Mouse (Mus musculus): ENCODE results near the gene Ssna1. TPM values are rescaled to one million over a fixed set of nuclear protein-coding genes. Genes with fewer than 3 reads are reported as not detected.

Gene Ssna1
- polyA plus RNA-seq (2015; fragmentation: Illumina TruSeq; extraction: RNeasy Lipid Tissue Mini Kit (QIAGEN cat#74804); ENCODE audit: insufficient read depth, low replicate concordance): 30.6 TPM

GRCm38 (mm10) chr2:25271827-25272511 lies at the start of gene Ssna1, which contains the start of gene Anapc2:
Ssna1 (minus strand) TSS chr2:25272438.
Anapc2 (plus strand) TSS chr2:25272478.

GRCm38 (mm10) chr2:25318971-25319773 lies 46.9 kb upstream of the Ssna1 start, which contains the start of gene Grin1:
Grin1 (minus strand) TSS chr2:25319187.

GRCm38 (mm10) chr2:25289651-25290050 lies 17.4 kb upstream of the Ssna1 start, which contains the start of gene Lrrc26:
Lrrc26 (plus strand) TSS chr2:25289915.

GRCm38 (mm10) chr2:25287927-25288649 lies 15.8 kb upstream of the Ssna1 start, which contains the start of gene Tmem210:
Tmem210 (plus strand) TSS chr2:25288145.

GRCm38 (mm10) chr2:25262291-25262767 lies 9.9 kb downstream of the Ssna1 start, which contains the start of gene Tprn:
Tprn (plus strand) TSS chr2:25262618.

GRCm38 (mm10) chr2:25255284-25255779 lies 16.9 kb downstream of the Ssna1 start, which contains the start of gene Tmem203:
Tmem203 (plus strand) TSS chr2:25255439.

GRCm38 (mm10) chr2:25246183-25247072 lies 25.8 kb downstream of the Ssna1 start, which contains the start of gene AL732309.1:
AL732309.1 (minus strand) TSS chr2:25246863.

GRCm38 (mm10) chr2:25242101-25242506 lies 30.1 kb downstream of the Ssna1 start, which contains the start of the genes Rnf208 and Cysrt1:
Rnf208 (plus strand) TSS chr2:25242255.
Cysrt1 (minus strand) TSS chr2:25242452.

GRCm38 (mm10) chr2:25236614-25237013 lies 35.6 kb downstream of the Ssna1 start, which contains the start of gene Rnf224:
Rnf224 (minus strand) TSS chr2:25236787.

GRCm38 (mm10) chr2:25234050-25234449 lies 38.2 kb downstream of the Ssna1 start, which contains the start of gene Slc34a3:
Slc34a3 (minus strand) TSS chr2:25234364.

GRCm38 (mm10) chr2:25224492-25224765 lies 47.8 kb downstream of the Ssna1 start, which contains the start of gene Tubb4b:
Tubb4b (minus strand) TSS chr2:25224702.

Other genes with a start within 250 kb of the Ssna1 start
- gene Nsmf, start 218.1 kb downstream of the Ssna1 start, polyA plus RNA-seq (2015; fragmentation: Illumina TruSeq; extraction: RNeasy Lipid Tissue Mini Kit (QIAGEN cat#74804); ENCODE audit: insufficient read depth, low replicate concordance): 15.8 TPM
- not detected for gene Entpd8, start 192.1 kb downstream of the Ssna1 start, polyA plus RNA-seq (2015; fragmentation: Illumina TruSeq; extraction: RNeasy Lipid Tissue Mini Kit (QIAGEN cat#74804); ENCODE audit: insufficient read depth, low replicate concordance)
- not detected for gene Noxa1, start 177.3 kb downstream of the Ssna1 start, polyA plus RNA-seq (2015; fragmentation: Illumina TruSeq; extraction: RNeasy Lipid Tissue Mini Kit (QIAGEN cat#74804); ENCODE audit: insufficient read depth, low replicate concordance)
- 4.6 TPM for gene Nrarp, start 91.7 kb downstream of the Ssna1 start, polyA plus RNA-seq (2015; fragmentation: Illumina TruSeq; extraction: RNeasy Lipid Tissue Mini Kit (QIAGEN cat#74804); ENCODE audit: insufficient read depth, low replicate concordance)
- 31.7 TPM for gene Tor4a, start 75.6 kb downstream of the Ssna1 start, polyA plus RNA-seq (2015; fragmentation: Illumina TruSeq; extraction: RNeasy Lipid Tissue Mini Kit (QIAGEN cat#74804); ENCODE audit: insufficient read depth, low replicate concordance)
- gene Nelfb, start 60.9 kb downstream of the Ssna1 start, polyA plus RNA-seq (2015; fragmentation: Illumina TruSeq; extraction: RNeasy Lipid Tissue Mini Kit (QIAGEN cat#74804); ENCODE audit: insufficient read depth, low replicate concordance): 52.5 TPM
- not detected for gene Stpg3, start 57.8 kb downstream of the Ssna1 start, polyA plus RNA-seq (2015; fragmentation: Illumina TruSeq; extraction: RNeasy Lipid Tissue Mini Kit (QIAGEN cat#74804); ENCODE audit: insufficient read depth, low replicate concordance)
- not detected for gene Fam166a, start 53.7 kb downstream of the Ssna1 start, polyA plus RNA-seq (2015; fragmentation: Illumina TruSeq; extraction: RNeasy Lipid Tissue Mini Kit (QIAGEN cat#74804); ENCODE audit: insufficient read depth, low replicate concordance)
- 108 TPM for gene Tubb4b, start 47.7 kb downstream of the Ssna1 start, polyA plus RNA-seq (2015; fragmentation: Illumina TruSeq; extraction: RNeasy Lipid Tissue Mini Kit (QIAGEN cat#74804); ENCODE audit: insufficient read depth, low replicate concordance)
- not detected for gene Slc34a3, start 38.1 kb downstream of the Ssna1 start, polyA plus RNA-seq (2015; fragmentation: Illumina TruSeq; extraction: RNeasy Lipid Tissue Mini Kit (QIAGEN cat#74804); ENCODE audit: insufficient read depth, low replicate concordance)
- not detected for gene Rnf224, start 35.7 kb downstream of the Ssna1 start, polyA plus RNA-seq (2015; fragmentation: Illumina TruSeq; extraction: RNeasy Lipid Tissue Mini Kit (QIAGEN cat#74804); ENCODE audit: insufficient read depth, low replicate concordance)
- 0.18 TPM for gene Rnf208, start 30.2 kb downstream of the Ssna1 start, polyA plus RNA-seq (2015; fragmentation: Illumina TruSeq; extraction: RNeasy Lipid Tissue Mini Kit (QIAGEN cat#74804); ENCODE audit: insufficient read depth, low replicate concordance)
- gene Cysrt1, start 30.0 kb downstream of the Ssna1 start, polyA plus RNA-seq (2015; fragmentation: Illumina TruSeq; extraction: RNeasy Lipid Tissue Mini Kit (QIAGEN cat#74804); ENCODE audit: insufficient read depth, low replicate concordance): not detected
- 8.7 TPM for gene AL732309.1, start 25.6 kb downstream of the Ssna1 start, polyA plus RNA-seq (2015; fragmentation: Illumina TruSeq; extraction: RNeasy Lipid Tissue Mini Kit (QIAGEN cat#74804); ENCODE audit: insufficient read depth, low replicate concordance)
- 3.6 TPM for gene Tmem203, start 17.0 kb downstream of the Ssna1 start, polyA plus RNA-seq (2015; fragmentation: Illumina TruSeq; extraction: RNeasy Lipid Tissue Mini Kit (QIAGEN cat#74804); ENCODE audit: insufficient read depth, low replicate concordance)
- gene Tprn, start 9.8 kb downstream of the Ssna1 start, polyA plus RNA-seq (2015; fragmentation: Illumina TruSeq; extraction: RNeasy Lipid Tissue Mini Kit (QIAGEN cat#74804); ENCODE audit: insufficient read depth, low replicate concordance): 5.7 TPM
- 58.0 TPM for gene Anapc2, start within 50 bp of the Ssna1 start, polyA plus RNA-seq (2015; fragmentation: Illumina TruSeq; extraction: RNeasy Lipid Tissue Mini Kit (QIAGEN cat#74804); ENCODE audit: insufficient read depth, low replicate concordance)
- gene Tmem210, start 15.7 kb upstream of the Ssna1 start, polyA plus RNA-seq (2015; fragmentation: Illumina TruSeq; extraction: RNeasy Lipid Tissue Mini Kit (QIAGEN cat#74804); ENCODE audit: insufficient read depth, low replicate concordance): not detected
- not detected for gene Lrrc26, start 17.5 kb upstream of the Ssna1 start, polyA plus RNA-seq (2015; fragmentation: Illumina TruSeq; extraction: RNeasy Lipid Tissue Mini Kit (QIAGEN cat#74804); ENCODE audit: insufficient read depth, low replicate concordance)
- not detected for gene Grin1, start 46.7 kb upstream of the Ssna1 start, polyA plus RNA-seq (2015; fragmentation: Illumina TruSeq; extraction: RNeasy Lipid Tissue Mini Kit (QIAGEN cat#74804); ENCODE audit: insufficient read depth, low replicate concordance)
- 62.7 TPM for gene Man1b1, start 59.9 kb upstream of the Ssna1 start, polyA plus RNA-seq (2015; fragmentation: Illumina TruSeq; extraction: RNeasy Lipid Tissue Mini Kit (QIAGEN cat#74804); ENCODE audit: insufficient read depth, low replicate concordance)
- 30.6 TPM for gene Dpp7, start 83.9 kb upstream of the Ssna1 start, polyA plus RNA-seq (2015; fragmentation: Illumina TruSeq; extraction: RNeasy Lipid Tissue Mini Kit (QIAGEN cat#74804); ENCODE audit: insufficient read depth, low replicate concordance)
- 14.4 TPM for gene Uap1l1, start 93.2 kb upstream of the Ssna1 start, polyA plus RNA-seq (2015; fragmentation: Illumina TruSeq; extraction: RNeasy Lipid Tissue Mini Kit (QIAGEN cat#74804); ENCODE audit: insufficient read depth, low replicate concordance)
- gene Sapcd2, start 99.9 kb upstream of the Ssna1 start, polyA plus RNA-seq (2015; fragmentation: Illumina TruSeq; extraction: RNeasy Lipid Tissue Mini Kit (QIAGEN cat#74804); ENCODE audit: insufficient read depth, low replicate concordance): 0.75 TPM
- gene Entpd2, start 123.4 kb upstream of the Ssna1 start, polyA plus RNA-seq (2015; fragmentation: Illumina TruSeq; extraction: RNeasy Lipid Tissue Mini Kit (QIAGEN cat#74804); ENCODE audit: insufficient read depth, low replicate concordance): 1.2 TPM
- gene Npdc1, start 126.9 kb upstream of the Ssna1 start, polyA plus RNA-seq (2015; fragmentation: Illumina TruSeq; extraction: RNeasy Lipid Tissue Mini Kit (QIAGEN cat#74804); ENCODE audit: insufficient read depth, low replicate concordance): 12.1 TPM
- 1.4 TPM for gene Fut7, start 150.8 kb upstream of the Ssna1 start, polyA plus RNA-seq (2015; fragmentation: Illumina TruSeq; extraction: RNeasy Lipid Tissue Mini Kit (QIAGEN cat#74804); ENCODE audit: insufficient read depth, low replicate concordance)
- 17.7 TPM for gene Abca2, start 156.3 kb upstream of the Ssna1 start, polyA plus RNA-seq (2015; fragmentation: Illumina TruSeq; extraction: RNeasy Lipid Tissue Mini Kit (QIAGEN cat#74804); ENCODE audit: insufficient read depth, low replicate concordance)
- not detected for gene Clic3, start 184.4 kb upstream of the Ssna1 start, polyA plus RNA-seq (2015; fragmentation: Illumina TruSeq; extraction: RNeasy Lipid Tissue Mini Kit (QIAGEN cat#74804); ENCODE audit: insufficient read depth, low replicate concordance)
- 33.9 TPM for gene Paxx, start 188.7 kb upstream of the Ssna1 start, polyA plus RNA-seq (2015; fragmentation: Illumina TruSeq; extraction: RNeasy Lipid Tissue Mini Kit (QIAGEN cat#74804); ENCODE audit: insufficient read depth, low replicate concordance)
- not detected for gene Ptgds, start 197.6 kb upstream of the Ssna1 start, polyA plus RNA-seq (2015; fragmentation: Illumina TruSeq; extraction: RNeasy Lipid Tissue Mini Kit (QIAGEN cat#74804); ENCODE audit: insufficient read depth, low replicate concordance)
- not detected for gene Lcn12, start 221.5 kb upstream of the Ssna1 start, polyA plus RNA-seq (2015; fragmentation: Illumina TruSeq; extraction: RNeasy Lipid Tissue Mini Kit (QIAGEN cat#74804); ENCODE audit: insufficient read depth, low replicate concordance)
- gene Fbxw5, start 228.3 kb upstream of the Ssna1 start, polyA plus RNA-seq (2015; fragmentation: Illumina TruSeq; extraction: RNeasy Lipid Tissue Mini Kit (QIAGEN cat#74804); ENCODE audit: insufficient read depth, low replicate concordance): 33.4 TPM
- 0.72 TPM for gene C8g, start 229.3 kb upstream of the Ssna1 start, polyA plus RNA-seq (2015; fragmentation: Illumina TruSeq; extraction: RNeasy Lipid Tissue Mini Kit (QIAGEN cat#74804); ENCODE audit: insufficient read depth, low replicate concordance)